Mouse (Mus musculus) forebrain, embryonic 13.5 days (tissue): ENCODE results near the gene Olfr262. TPM values are rescaled to one million over a fixed set of nuclear protein-coding genes. Genes with fewer than 3 reads are reported as not detected.
"Not testable (repeated sequence)": the region's sequence is repeated elsewhere in the genome, so short reads cannot be mapped to it uniquely, and the experiment has no call there.

ENCODE experiments used
- ATAC-seq: fragments of 200-750 bp; cut with Nextera tagmentation; 2 replicates; pipeline ENCODE4 v1.8.0; 2017
- H3K27ac ChIP-seq: fragments of 300-500 bp; sonication (generic); 2 replicates; pipeline ENCODE4 v1.5.1; 2015; ENCODE audit warnings: inconsistent platforms, mild to moderate bottlenecking, moderate library complexity
- H3K27me3 ChIP-seq: fragments of 300-500 bp; sonication (generic); 2 replicates; pipeline ENCODE4 v1.6.1; 2015; ENCODE audit warnings: mild to moderate bottlenecking, inconsistent platforms
- H3K36me3 ChIP-seq: fragments of 300-500 bp; sonication (generic); 2 replicates; pipeline ENCODE4 v1.6.1; 2015; ENCODE audit warnings: mild to moderate bottlenecking, inconsistent platforms; ENCODE audit not compliant: poor library complexity, severe bottlenecking
- H3K4me1 ChIP-seq: fragments of 300-500 bp; sonication (generic); 2 replicates; pipeline ENCODE4 v1.6.1; 2015; ENCODE audit warnings: inconsistent platforms
- H3K4me2 ChIP-seq: fragments of 300-500 bp; sonication (generic); 2 replicates; pipeline ENCODE4 v1.6.1; 2015; ENCODE audit warnings: inconsistent platforms, mild to moderate bottlenecking, moderate library complexity
- H3K4me3 ChIP-seq: fragments of 300-500 bp; sonication (generic); 2 replicates; pipeline ENCODE4 v1.5.1; 2015; ENCODE audit warnings: mild to moderate bottlenecking, inconsistent platforms
- H3K9ac ChIP-seq: fragments of 300-500 bp; sonication (generic); 2 replicates; pipeline ENCODE4 v1.6.1; 2015; ENCODE audit warnings: mild to moderate bottlenecking, inconsistent platforms
- H3K9me3 ChIP-seq: fragments of 300-500 bp; sonication (generic); replicated peaks from 2 replicates; pipeline ENCODE4 v1.6.1; 2016; ENCODE audit warnings: inconsistent platforms
- WGBS: fragments of 180-500 bp; shearing (Covaris S2); methylation state at CpG from one replicate; pipeline ENCODE4 v1.1.7; 2015; 5-methylcytosine and 5-hydroxymethylcytosine counted together
- polyA plus RNA-seq: library from polyadenylated mRNA; unstranded; fragments of >200 nt; fragmentation: Nextera tagmentation; extraction: Ambion mirVana; gene quantifications from 2 replicates; pipeline ENCODE4 v1.2.1, GENCODE M21; 2015

The Olfr262 gene
- polyA plus RNA-seq: not detected in 2 replicates

DNA sequence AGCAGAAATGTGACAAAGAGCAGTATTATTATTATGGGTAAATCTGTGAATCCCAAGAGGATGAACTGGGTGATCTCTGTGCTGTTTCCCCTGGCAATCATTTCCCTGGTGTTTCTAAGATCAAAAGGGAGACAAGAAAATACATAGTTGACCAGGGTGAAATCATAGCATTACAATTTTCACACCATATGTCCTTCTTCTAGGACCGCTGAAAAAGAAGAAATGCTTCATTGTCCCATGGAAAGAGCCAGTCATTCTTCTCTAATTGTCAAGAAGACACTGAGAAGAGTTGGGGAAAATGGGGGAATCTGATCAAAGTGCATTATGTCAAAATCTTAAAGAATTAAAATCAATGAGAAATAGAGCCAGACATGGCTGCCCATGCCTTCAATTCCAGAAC is at the start of gene Olfr262:
Olfr262 (minus strand) TSS at position 101 of the 400 bp plus-strand sequence.
- Histone ChIP-seq H3K36me3 (no peaks in the 10 kb centered on the region), H3K4me1 (no peaks in the 10 kb centered on the region), H3K4me3 (no peak within 1 kb of the TSS), H3K9ac (no peak within 1 kb of the TSS), H3K27me3 (no peaks in the 10 kb centered on the region), H3K9me3 (no peaks in the 10 kb centered on the region), H3K27ac (no peak within 1 kb of the TSS), H3K4me2 (no peak within 1 kb of the TSS)
- ATAC-seq: no peak
- WGBS: 79% methylated on average over 1 of the region's 1 CpGs

DNA sequence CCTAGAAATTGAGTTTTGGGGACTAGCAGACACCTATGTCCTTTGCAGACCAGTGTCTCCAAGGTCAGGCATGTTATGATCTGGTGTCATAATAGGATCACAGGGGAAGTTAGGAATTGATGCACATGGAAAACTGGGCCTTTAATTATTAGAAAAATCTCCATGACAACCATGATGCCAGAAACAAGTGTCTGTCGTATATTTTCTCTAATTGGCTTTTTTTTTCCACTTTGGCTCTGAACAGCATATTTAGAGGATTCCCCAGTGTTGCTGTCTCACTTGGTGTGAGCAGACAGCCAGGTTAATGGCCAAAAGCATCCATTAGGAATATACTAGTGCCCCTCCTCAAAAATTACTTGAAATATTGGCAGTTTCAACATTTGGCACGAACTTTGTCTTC is 38.1 kb upstream of the Olfr262 start, which contains the start of gene Olfr1434:
Olfr1434 (plus strand) TSS at position 301 of the 400 bp plus-strand sequence.
- no peaks in the 10 kb centered on the region for H3K27me3 ChIP-seq
- H3K4me2 ChIP-seq: no peak within 1 kb of the TSS
- no peak within 1 kb of the TSS for H3K27ac ChIP-seq
- ATAC-seq: no peak
- H3K4me3 ChIP-seq: no peak within 1 kb of the TSS
- H3K9me3 ChIP-seq: no peaks in the 10 kb centered on the region
- WGBS: 81% methylated on average over 2 of the region's 2 CpGs
- no peak within 1 kb of the TSS for H3K9ac ChIP-seq
- H3K36me3 ChIP-seq: no peaks in the 10 kb centered on the region
- no peaks in the 10 kb centered on the region for H3K4me1 ChIP-seq

DNA sequence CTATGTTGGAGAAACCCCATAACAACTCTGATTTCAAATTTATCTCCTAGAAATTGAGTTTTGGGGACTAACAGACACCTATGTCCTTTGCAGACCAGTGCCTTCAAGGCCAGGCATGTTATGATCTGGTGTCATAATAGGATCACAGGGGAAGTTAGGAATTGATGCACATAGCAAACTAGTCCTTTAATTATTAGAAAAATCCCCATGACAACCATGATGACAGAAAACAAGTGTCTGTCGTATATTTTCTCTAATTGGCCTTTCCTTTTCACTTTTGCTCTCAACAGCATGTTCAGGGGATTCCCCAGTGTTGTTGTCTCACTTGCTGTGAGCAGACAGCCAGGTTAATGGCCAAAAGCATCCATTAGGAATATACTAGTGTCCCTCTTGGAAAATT is 19.3 kb upstream of the Olfr262 start, which contains the start of gene Olfr235:
Olfr235 (plus strand) TSS at position 301 of the 400 bp plus-strand sequence.
- Histone ChIP-seq H3K27me3 (no peaks in the 10 kb centered on the region), H3K4me1 (no peaks in the 10 kb centered on the region), H3K4me2 (no peak within 1 kb of the TSS), H3K9me3 (no peaks in the 10 kb centered on the region), H3K27ac (no peak within 1 kb of the TSS), H3K9ac (no peak within 1 kb of the TSS), H3K36me3 (no peaks in the 10 kb centered on the region), H3K4me3 (no peak within 1 kb of the TSS)
- no peak for ATAC-seq
- 77% methylated on average over 1 of the region's 1 CpGs for WGBS

DNA sequence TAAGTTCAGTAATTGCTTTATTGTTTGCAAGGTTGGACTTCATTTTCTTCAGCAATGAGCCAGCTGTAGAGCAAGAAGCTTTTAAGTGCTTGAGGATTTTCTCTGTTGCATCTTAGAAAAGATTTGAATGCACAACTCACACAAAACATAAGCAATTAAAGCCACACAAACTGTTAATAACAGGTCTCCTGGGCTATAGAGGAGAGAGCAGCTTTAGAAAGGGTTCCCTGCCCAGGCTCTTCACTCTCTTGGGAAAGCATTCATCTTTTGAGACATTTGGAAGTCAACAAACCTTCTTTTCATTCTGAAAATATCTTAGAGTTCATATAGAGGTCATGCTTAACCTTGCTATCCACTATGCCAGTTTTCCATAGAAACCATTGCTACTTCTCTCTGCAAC is 9.0 kb downstream of the Olfr262 start, which contains the start of gene Olfr1432:
Olfr1432 (minus strand) TSS at position 101 of the 400 bp plus-strand sequence.
- H3K27ac ChIP-seq, H3K4me2 ChIP-seq, H3K9me3 ChIP-seq, H3K4me1 ChIP-seq, H3K36me3 ChIP-seq, H3K4me3 ChIP-seq, H3K27me3 ChIP-seq, ATAC-seq, H3K9ac ChIP-seq: not testable (repeated sequence)

DNA sequence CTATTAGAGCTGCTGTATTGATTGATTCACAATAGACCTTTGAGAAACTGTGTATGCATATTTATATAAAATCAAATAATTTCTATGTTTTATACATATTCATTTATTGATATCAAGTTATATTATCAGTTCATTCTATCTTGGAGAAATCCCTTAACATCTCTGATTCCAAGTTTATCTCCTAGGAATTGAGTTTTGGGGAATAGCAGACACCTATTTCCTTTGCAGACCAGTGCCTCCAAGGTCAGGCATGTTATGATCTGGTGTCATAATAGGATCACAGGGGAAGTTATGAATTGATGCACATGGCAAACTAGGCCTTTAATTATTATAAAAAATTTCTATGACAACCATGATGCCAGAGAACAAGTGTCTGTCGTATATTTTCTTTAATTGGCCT is 41.1 kb downstream of the Olfr262 start, which contains the start of gene Olfr1431:
Olfr1431 (plus strand) TSS at position 301 of the 400 bp plus-strand sequence.
- 85% methylated on average over 1 of the region's 1 CpGs for WGBS
- H3K4me2 ChIP-seq: no peak within 1 kb of the TSS
- no peaks in the 10 kb centered on the region for H3K9me3 ChIP-seq
- ATAC-seq: no peak
- no peaks in the 10 kb centered on the region for H3K36me3 ChIP-seq
- no peak within 1 kb of the TSS for H3K9ac ChIP-seq
- no peaks in the 10 kb centered on the region for H3K4me1 ChIP-seq
- H3K4me3 ChIP-seq: no peak within 1 kb of the TSS
- no peak within 1 kb of the TSS for H3K27ac ChIP-seq
- no peaks in the 10 kb centered on the region for H3K27me3 ChIP-seq

DNA sequence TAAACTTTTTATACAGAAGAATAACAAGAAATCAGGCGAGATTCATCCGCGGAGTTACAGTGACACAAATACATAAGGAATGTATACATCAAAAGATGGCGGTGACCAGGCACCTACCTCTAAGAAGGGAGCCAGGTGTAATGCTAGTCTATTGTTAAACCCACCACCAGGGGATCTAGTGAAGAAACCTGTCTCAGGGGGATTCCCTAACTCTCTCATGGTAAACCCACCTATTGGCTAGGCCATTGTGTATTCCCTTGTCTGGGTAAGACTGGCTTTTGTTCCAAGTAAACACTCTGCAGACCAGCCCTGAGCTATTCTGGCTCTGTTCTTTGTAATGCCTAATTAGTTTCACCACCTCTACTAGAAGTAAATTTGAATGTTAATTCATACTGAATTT is 42.4 kb downstream of the Olfr262 start:
- not testable (repeated sequence) for H3K9ac ChIP-seq, H3K4me2 ChIP-seq, H3K27ac ChIP-seq, H3K27me3 ChIP-seq, H3K36me3 ChIP-seq, H3K4me1 ChIP-seq, H3K9me3 ChIP-seq, ATAC-seq, H3K4me3 ChIP-seq
- WGBS: 79% methylated on average over 4 of the region's 4 CpGs

Other genes starting within 250 kb of the Olfr262 start
- gene Olfr1423, start 200.3 kb downstream of the Olfr262 start, polyA plus RNA-seq: not detected in 2 replicates
- not detected in 2 replicates for gene Olfr1424, start 179.0 kb downstream of the Olfr262 start, polyA plus RNA-seq
- not detected in 2 replicates for gene Olfr1425, start 163.9 kb downstream of the Olfr262 start, polyA plus RNA-seq
- not detected in 2 replicates for gene Olfr1426, start 149.6 kb downstream of the Olfr262 start, polyA plus RNA-seq
- gene Olfr1427, start 138.3 kb downstream of the Olfr262 start, polyA plus RNA-seq: not detected in 2 replicates
- not detected in 2 replicates for gene Olfr1428, start 125.8 kb downstream of the Olfr262 start, polyA plus RNA-seq
- not detected in 2 replicates for gene Olfr76, start 118.5 kb downstream of the Olfr262 start, polyA plus RNA-seq
- not detected in 2 replicates for gene Olfr1555-ps1, start 71.5 kb downstream of the Olfr262 start, polyA plus RNA-seq
- gene Olfr1431, start 41.0 kb downstream of the Olfr262 start, polyA plus RNA-seq: not detected in 2 replicates
- not detected in 2 replicates for gene Olfr1432, start 9.1 kb downstream of the Olfr262 start, polyA plus RNA-seq
- not detected in 2 replicates for gene Olfr235, start 19.4 kb upstream of the Olfr262 start, polyA plus RNA-seq
- not detected in 2 replicates for gene Olfr1434, start 38.2 kb upstream of the Olfr262 start, polyA plus RNA-seq
- gene Olfr1436, start 57.5 kb upstream of the Olfr262 start, polyA plus RNA-seq: not detected in 2 replicates
- not detected in 2 replicates for gene Olfr1437, start 83.4 kb upstream of the Olfr262 start, polyA plus RNA-seq
- gene Olfr1438-ps1, start 94.3 kb upstream of the Olfr262 start, polyA plus RNA-seq: not detected in 2 replicates
- gene Olfr1440, start 145.6 kb upstream of the Olfr262 start, polyA plus RNA-seq: not detected in 2 replicates
- gene Olfr1441, start 175.8 kb upstream of the Olfr262 start, polyA plus RNA-seq: not detected in 2 replicates
- not detected in 2 replicates for gene Pfpl, start 186.2 kb upstream of the Olfr262 start, polyA plus RNA-seq
- 0.30 and 0.48 TPM in 2 replicates for gene Mpeg1, start 219.1 kb upstream of the Olfr262 start, polyA plus RNA-seq